Mouse (Mus musculus) myocyte (in vitro differentiated cells): Measurements from ENCODE around the gene Cdc25b.

Experiments used
- CEBPB ChIP-seq: IDR thresholded peaks from 2 replicates; pipeline ENCODE4 v1.6.1; 2011; ENCODE audit warnings: mild to moderate bottlenecking, moderate library complexity; ENCODE audit not compliant: poor library complexity, insufficient read depth, severe bottlenecking
- MAX ChIP-seq: IDR thresholded peaks from one replicate; pipeline ENCODE4 v1.6.1; 2011; ENCODE audit warnings: low read depth, mild to moderate bottlenecking, control low read depth
- POLR2A ChIP-seq: IDR thresholded peaks from one replicate; pipeline ENCODE4 v1.6.1; 2011; ENCODE audit warnings: low read depth, mild to moderate bottlenecking, control low read depth, moderate library complexity; ENCODE audit not compliant: insufficient read length
- POLR2AphosphoS2 ChIP-seq: IDR thresholded peaks from one replicate; pipeline ENCODE4 v1.6.1; 2011; ENCODE audit warnings: low read depth, control low read depth; ENCODE audit not compliant: insufficient read length
- USF1 ChIP-seq: IDR thresholded peaks from one replicate; pipeline ENCODE4 v1.6.1; 2011; ENCODE audit warnings: low read depth, mild to moderate bottlenecking, control low read depth, moderate library complexity

GRCm38 (mm10) chr2:131166172-131166571 lies 20.6 kb upstream of the Cdc25b start:
- TF ChIP-seq POLR2A, result no peak
- no peak for TF ChIP-seq POLR2AphosphoS2
- no peak for TF ChIP-seq CEBPB
- no peak for TF ChIP-seq MAX
- TF ChIP-seq USF1, result no peak
